Mouse (Mus musculus) fat pad, adult 2 months (tissue): ENCODE data around the gene Wdr92.

ENCODE experiments used
- DNase-seq: peaks from one replicate; pipeline ENCODE4 v3.0.0-alpha.2; 2011; ENCODE audit warnings: low read depth, low spot score; ENCODE audit errors: extremely low read depth

Gene Wdr92

DNA sequence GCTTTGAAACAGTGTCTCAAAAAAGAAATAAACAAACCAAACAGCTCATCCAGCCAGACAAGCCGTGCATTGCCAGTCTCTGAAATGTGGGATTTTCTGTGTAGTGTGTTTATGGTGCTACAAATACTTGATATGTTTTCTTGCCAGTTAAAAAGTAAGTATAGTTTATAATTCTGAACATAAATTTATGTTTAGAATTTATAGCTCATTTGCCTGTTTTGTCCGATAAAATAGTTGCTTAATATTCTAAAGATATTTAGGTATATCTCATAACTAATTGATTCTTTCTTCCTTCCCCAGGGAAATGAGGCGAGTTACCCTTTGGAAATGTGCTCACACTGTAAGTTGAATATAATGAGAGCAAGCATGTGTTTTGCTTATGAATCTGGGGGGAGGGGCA lies at the start of gene Wdr92:
TSS of gene Wdr92 (plus strand) at position 301 of the 400 bp plus-strand sequence.
- DNase-seq, result no peak

DNA sequence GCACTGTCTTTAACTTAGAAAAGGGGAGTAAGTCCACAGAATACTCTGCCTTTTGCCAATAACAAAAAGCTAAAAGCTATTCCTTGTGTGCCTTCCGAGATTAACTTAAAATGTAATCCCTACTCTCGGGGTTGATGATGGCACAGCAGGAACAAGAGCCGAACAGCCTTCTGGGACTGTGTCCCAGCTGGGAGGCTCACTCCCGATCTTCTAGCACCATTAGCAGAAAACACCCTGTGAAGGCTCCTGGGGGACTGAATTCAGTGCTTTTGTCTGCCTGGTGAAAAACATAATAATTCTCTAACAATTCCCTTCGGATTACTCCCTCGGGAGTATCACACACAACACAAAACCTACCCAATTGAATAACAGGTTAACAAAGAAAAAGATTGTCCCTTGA lies 46.3 kb upstream of the Wdr92 start:
- no peak for DNase-seq

DNA sequence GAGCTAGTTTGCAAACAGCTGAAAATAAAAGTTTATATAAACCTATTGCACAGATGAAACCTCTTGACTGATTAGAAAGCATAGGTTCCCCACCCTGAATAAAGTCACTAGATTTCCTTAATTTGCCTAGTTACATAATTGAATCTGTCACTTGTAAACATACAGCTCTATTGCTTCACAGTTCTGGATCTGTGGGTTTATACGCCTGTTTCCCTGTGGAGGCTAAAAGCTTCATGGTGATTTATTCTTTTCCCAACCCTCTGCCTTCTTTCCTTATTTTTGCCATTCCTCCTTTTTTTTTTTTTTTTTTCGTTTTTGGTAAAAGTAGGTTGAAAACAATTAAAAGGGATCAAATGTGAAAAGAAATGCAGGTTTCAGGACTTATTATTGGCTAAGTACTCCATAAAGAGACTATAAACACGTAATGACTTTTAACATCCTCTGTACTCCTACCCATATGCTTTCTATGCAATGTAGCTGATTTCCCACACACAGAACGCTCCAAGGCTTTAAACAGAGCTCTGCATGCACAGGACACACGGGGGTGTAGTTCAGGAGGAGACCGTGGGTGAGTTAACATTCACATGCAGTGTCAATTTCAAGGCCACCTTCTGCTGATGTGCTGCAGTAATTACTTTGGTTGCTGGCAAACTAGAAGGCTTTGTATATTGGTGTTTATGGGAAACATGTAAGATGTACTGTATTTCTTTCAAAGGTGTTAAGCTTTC lies 43.4 kb upstream of the Wdr92 start:
- no peak for DNase-seq

- DNase-seq, result peak; percentile 36
These were observed 22.8 kb upstream of the Wdr92 start, which contains the start of gene Ppp3r1 for GRCm38 (mm10) chr11:17158858-17159737. Ppp3r1 (plus strand) TSS chr11:17159263.

GRCm38 (mm10) chr11:17159738-17160241 lies 22.1 kb upstream of the Wdr92 start:
- no peak for DNase-seq

GRCm38 (mm10) chr11:17160242-17160641 lies 21.7 kb upstream of the Wdr92 start:
- peak; percentile 59 for DNase-seq

DNA sequence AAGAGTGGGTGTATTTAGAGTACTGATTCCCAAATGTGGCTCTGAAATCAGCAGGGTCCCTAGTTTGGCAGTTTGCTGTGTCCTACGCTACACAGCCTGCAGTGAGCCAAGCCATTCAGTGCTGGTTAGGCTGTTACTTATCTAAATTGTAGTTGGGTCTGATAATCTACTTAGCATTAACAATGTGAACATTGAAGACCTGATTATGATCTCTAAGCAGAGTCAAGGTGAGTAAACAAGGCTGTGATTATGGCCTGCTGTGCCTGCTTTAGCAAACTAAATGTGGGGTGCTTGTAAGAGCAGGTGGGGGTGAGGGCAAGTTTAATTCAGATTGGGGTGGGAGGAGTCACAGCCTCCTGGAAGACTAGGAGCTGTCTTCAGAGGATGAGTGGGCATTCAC lies 18.0 kb upstream of the Wdr92 start:
- no peak for DNase-seq

DNA sequence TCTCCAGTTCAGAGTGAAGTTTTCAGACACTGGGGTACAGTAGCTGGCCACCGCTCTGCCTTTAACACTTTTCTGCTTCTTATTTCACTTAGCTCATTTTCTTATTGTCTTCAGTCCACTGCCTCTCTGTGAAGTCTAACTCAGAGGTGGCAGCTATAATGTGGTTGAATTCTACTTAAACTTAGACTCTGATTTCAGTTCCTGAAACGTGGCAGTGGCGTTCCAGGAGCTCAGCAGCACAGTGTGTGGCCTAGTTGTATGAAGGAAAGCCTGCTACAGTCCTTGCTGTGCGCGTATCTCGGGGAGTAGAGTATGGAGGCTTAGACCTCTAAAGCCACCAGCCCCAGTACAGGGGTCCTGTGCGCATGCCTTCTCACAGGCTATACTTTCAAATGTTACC lies 15.3 kb upstream of the Wdr92 start:
- DNase-seq, result no peak

- no peak for DNase-seq
These were observed 12.6 kb upstream of the Wdr92 start for GRCm38 (mm10) chr11:17169262-17169661.

GRCm38 (mm10) chr11:17170938-17171729 lies 10.8 kb upstream of the Wdr92 start:
- DNase-seq, result no peak

GRCm38 (mm10) chr11:17172300-17172699 lies 9.6 kb upstream of the Wdr92 start:
- no peak for DNase-seq

DNA sequence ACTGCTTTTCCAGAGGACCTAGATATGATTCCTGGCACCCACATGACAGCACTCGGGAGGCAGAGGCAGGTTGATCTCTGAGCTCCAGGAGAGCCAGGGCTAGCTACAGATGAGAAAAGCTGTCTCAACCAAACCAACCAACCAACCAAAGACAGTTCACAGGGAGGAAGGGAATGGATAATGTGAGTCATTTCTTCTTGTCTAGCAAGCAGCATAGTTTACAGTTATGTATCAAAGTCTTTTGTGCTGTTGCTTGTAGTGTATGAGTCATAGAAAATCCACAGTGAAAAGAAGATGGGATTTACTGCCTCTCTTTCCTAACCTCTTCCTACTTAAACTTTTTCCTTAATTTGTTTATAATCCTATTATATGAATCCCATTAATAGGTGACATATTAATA lies 5.3 kb upstream of the Wdr92 start:
- DNase-seq, result no peak

DNA sequence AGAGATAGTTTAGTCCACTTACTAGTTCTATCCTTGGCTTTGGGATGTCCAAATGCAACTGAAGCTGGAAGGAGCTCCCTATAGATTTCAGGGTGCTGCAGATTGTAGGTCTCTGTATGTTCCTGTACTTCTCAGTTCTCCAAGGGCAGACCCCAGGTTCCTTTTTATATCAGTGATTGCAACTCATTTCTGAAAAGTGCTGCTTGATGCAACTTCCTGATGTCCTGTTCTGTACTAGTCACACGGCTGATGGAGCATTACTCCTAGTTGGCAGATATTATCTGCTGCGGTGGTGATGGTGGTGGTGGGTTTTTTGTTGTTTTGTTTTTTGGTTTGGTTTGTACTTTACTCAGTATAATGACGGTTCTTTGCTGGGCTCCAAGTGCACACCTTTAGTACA lies 1.2 kb upstream of the Wdr92 start:
- no peak for DNase-seq

DNA sequence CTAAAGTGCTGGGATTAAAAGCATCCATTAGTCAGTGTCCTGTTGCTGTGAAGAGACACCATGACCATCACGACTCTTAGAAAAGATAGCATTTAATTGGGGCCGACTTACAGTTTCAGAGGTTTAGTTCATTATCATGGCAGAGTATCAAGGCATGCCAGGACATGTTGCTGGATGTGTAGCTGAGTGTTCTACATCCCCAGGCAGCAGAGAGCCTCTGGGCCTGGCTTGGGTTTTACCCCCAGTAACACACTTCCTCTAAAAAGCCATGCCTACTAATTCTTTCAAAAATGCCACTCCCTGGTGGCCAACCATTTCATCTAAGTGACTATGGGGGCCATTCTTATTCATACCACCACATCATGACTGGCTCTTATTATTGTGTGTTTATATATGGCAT lies 1.3 kb downstream of the Wdr92 start:
- no peak for DNase-seq

- DNase-seq, result no peak
These were observed 5.7 kb downstream of the Wdr92 start for GRCm38 (mm10) chr11:17187649-17188048.

GRCm38 (mm10) chr11:17188786-17189185 lies 6.9 kb downstream of the Wdr92 start:
- no peak for DNase-seq

DNA sequence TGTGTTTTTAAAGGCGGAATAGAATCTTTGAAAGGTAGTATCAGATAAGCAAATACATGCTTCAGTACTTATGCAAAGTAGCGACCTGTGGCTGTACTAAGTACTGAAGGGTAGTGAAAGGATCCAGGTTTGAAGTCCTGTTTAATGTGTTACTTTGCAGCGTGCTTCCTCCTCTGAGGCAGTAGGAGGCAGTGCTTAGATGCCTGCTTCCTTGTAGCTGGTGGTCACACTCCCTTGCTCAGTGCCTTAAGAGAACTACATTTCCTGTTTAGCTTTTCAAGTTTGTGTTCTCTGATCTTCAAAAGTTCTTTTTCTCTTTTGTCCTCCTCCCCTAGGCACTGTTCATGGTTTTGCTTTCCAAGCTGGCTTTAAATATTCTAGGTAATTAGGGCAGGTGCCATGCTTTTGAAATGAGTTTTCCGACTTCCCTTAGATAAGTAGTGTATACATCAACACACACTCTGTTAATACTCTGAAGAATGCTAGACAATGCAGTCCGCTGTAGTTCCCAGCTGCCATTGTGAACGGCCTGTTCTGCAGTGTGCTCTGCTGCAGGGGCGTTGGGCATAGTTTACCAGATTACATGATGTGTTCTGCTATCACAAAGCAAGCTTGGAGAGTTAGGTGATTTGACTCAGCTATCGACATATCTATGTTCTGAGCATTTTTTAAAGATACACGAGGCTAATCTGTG lies 10.4 kb downstream of the Wdr92 start:
- DNase-seq, result no peak

GRCm38 (mm10) chr11:17199170-17199569 lies 17.3 kb downstream of the Wdr92 start:
- DNase-seq, result no peak

DNA sequence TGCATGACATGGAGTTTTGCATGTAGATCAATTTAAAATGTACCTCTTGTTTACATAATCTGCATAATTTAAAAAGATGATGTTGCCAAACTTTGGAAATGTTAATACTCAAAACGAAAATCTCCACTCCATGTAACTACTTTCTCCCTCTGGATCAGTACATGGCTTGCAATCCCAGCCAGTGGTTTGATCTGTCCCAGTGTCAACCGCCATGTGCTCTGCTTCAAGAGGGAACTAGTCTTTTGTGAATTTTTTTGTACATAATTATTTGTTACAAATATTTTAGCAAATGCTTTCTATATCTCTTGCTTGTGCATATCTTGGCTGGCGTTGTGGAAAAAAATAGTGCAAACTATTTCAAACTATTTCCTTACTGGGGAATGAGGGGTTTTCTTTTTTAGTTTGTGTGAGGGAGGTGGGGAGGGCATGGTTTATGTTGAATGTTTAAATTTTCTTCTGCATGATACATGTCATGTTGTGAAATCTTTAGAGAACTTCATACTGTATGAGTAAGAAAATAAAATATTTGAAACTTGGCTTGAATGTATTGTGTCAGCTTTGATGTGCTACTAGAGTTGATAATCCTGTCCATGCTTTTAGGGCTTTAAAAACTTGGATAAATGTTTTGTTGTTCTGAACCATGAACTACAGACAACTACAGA lies 18.1 kb downstream of the Wdr92 start:
- no peak for DNase-seq

GRCm38 (mm10) chr11:17200936-17201335 lies 19.0 kb downstream of the Wdr92 start:
- no peak for DNase-seq
